Mouse (Mus musculus) limb, embryonic 15.5 days (tissue): ENCODE data around the gene Klk7. TPM values are rescaled to one million over a fixed set of nuclear protein-coding genes. Genes with fewer than 3 reads are reported as not detected.
A peak's percentile ranks its signal among the peaks of the same experiment; 100 is the strongest.

Experiments
- ATAC-seq: fragments of 200-750 bp; cut with Nextera tagmentation; 2 replicates; pipeline ENCODE4 v1.8.0; 2017; ENCODE audit warnings: low read depth, moderate TSS enrichment; ENCODE audit not compliant: insufficient number of reproducible peaks, low FRiP score, low TSS enrichment
- H3K27ac ChIP-seq: fragments of 300-500 bp; sonication (generic); 2 replicates; pipeline ENCODE4 v1.5.1; 2015; ENCODE audit warnings: moderate library complexity, mild to moderate bottlenecking, inconsistent platforms
- H3K27me3 ChIP-seq: fragments of 300-500 bp; sonication (generic); 2 replicates; pipeline ENCODE4 v1.6.1; 2015; ENCODE audit warnings: inconsistent platforms
- H3K36me3 ChIP-seq: fragments of 300-500 bp; sonication (generic); 2 replicates; pipeline ENCODE4 v1.6.1; 2015; ENCODE audit warnings: inconsistent platforms
- H3K4me1 ChIP-seq: fragments of 300-500 bp; sonication (generic); 2 replicates; pipeline ENCODE4 v1.6.1; 2015; ENCODE audit warnings: inconsistent platforms
- H3K4me2 ChIP-seq: fragments of 300-500 bp; sonication (generic); 2 replicates; pipeline ENCODE4 v1.6.1; 2015; ENCODE audit warnings: mild to moderate bottlenecking, inconsistent platforms
- H3K4me3 ChIP-seq: fragments of 300-500 bp; sonication (generic); 2 replicates; pipeline ENCODE4 v1.5.1; 2015; ENCODE audit warnings: mild to moderate bottlenecking, inconsistent platforms
- H3K9ac ChIP-seq: fragments of 300-500 bp; sonication (generic); 2 replicates; pipeline ENCODE4 v1.6.1; 2015; ENCODE audit warnings: inconsistent platforms
- H3K9me3 ChIP-seq: fragments of 300-500 bp; sonication (generic); 2 replicates; pipeline ENCODE4 v1.6.1; 2016; ENCODE audit warnings: inconsistent platforms
- WGBS: fragments of 180-500 bp; shearing (Covaris S2); methylation state at CpG from one replicate; pipeline ENCODE4 v1.1.7; 2015; 5-methylcytosine and 5-hydroxymethylcytosine counted together
- polyA plus RNA-seq: library from polyadenylated mRNA; unstranded; fragments of >200 nt; fragmentation: Nextera tagmentation; extraction: Ambion mirVana; gene quantifications from 2 replicates; pipeline ENCODE4 v1.2.1, GENCODE M21; 2015

The Klk7 gene
- polyA plus RNA-seq = 6.7 and 13.4 TPM in 2 replicates

DNA sequence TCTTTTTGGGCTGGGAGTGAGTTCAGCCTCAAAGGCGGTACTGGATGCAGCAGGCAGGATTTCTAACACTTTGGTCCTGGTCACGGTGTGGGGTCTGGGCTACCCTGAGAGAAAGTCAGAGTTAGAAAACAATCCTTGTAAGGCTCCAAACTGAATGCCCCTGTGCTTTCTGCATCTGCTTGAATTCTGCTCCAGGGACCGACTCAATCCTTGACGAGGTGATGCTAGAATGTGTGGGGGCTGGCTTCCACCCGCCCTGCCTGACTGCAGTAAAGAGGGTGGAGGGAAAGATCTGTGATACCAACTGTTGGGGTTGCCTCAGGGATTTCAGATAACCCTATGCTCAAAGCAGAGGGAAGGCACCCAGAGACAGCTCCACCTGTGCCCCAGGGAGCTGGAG lies at the start of gene Klk7:
Klk7 (plus strand) TSS at position 301 of the 400 bp plus-strand sequence.
- H3K9ac ChIP-seq = no peak within 1 kb of the TSS
- no peak within 1 kb of the TSS for H3K4me3 ChIP-seq
- no peaks in the 10 kb centered on the region for H3K36me3 ChIP-seq
- no peak within 1 kb of the TSS for H3K27ac ChIP-seq
- no peaks in the 10 kb centered on the region; the same call in 1 of the 2 replicates for H3K27me3 ChIP-seq
- no peaks in the 10 kb centered on the region for H3K9me3 ChIP-seq
- no peaks in the 10 kb centered on the region for H3K4me1 ChIP-seq
- no peak for ATAC-seq
- 31% methylated on average over 5 of the region's 5 CpGs for WGBS
- H3K4me2 ChIP-seq = no peak within 1 kb of the TSS

DNA sequence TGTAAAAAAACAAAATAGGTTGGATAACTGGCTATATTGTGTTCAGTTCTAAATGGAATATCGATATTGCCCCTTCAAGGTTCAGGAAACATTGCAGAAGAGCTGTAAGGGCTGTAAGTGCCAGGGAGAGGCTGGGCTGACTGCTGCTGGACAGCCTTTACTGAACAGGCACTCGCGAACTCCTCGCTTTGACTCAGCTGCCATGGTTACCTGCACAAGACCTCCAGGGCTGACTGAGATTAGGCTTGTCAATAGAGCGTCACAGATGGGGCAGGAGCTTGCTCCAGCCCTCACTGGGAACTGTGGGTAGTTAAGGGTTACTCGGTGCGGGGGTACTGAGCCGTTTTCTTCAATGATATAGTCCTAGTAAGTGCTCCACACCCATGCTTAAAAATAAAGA lies 44.6 kb upstream of the Klk7 start:
- H3K4me3 ChIP-seq = no peak overlapping the region
- H3K4me1 ChIP-seq = no peaks in the 10 kb centered on the region

DNA sequence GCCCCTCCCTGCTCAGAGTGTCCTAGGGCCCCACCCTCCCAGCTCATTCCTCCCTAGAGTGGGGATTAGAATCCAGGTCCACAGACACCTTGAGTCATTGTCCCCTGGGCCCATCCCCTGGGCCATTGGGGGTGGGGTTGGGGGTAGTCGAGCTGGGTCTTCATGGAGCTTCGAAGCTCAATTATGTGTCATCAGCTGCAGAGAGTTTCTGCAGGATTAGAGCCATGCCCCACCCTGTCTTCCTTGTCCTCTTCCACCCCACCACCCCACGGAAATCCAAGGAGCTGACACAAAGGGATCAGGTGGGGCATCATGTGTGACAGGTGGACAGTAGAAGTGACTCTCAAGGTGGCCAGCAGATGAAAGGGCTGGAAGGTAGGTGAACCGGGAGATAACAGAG lies 42.5 kb upstream of the Klk7 start, which contains the start of gene Klk12:
Klk12 (plus strand) TSS at position 301 of the 400 bp plus-strand sequence.
- ATAC-seq = no peak
- 80% methylated on average over 4 of the region's 4 CpGs for WGBS

More for the DNA sequence above, 44.6 kb upstream of the Klk7 start:
- 54% methylated on average over 8 of the region's 8 CpGs for WGBS
- Histone ChIP-seq H3K27me3 (no peaks in the 10 kb centered on the region), H3K27ac (no peak overlapping the region), H3K36me3 (no peaks in the 10 kb centered on the region), H3K9ac (no peak overlapping the region), H3K4me2 (no peak overlapping the region), H3K9me3 (no peaks in the 10 kb centered on the region)
- ATAC-seq = no peak

DNA sequence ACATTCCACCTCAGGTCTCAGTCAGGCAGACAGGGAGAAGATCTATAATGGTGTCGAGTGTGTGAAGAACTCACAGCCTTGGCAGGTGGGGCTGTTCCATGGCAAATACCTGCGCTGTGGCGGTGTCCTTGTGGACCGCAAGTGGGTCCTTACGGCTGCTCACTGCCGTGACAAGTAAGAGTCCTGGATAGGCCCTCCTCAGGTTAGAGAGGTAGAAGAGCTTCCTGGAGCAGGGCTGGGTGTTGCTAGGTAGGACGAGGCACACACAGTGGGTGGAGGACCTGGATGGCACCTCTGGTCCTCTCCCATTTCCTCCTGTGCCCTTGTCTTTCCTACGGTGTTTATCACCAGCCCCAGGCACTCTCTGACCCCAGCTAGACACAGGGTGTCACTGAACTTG lies 41.5 kb upstream of the Klk7 start:
- no peak overlapping the region for H3K4me2 ChIP-seq
- no peak for ATAC-seq
- H3K27me3 ChIP-seq = no peaks in the 10 kb centered on the region
- whole genome bisulfite sequencing = 89% methylated on average over 8 of the region's 8 CpGs
- H3K9me3 ChIP-seq = no peaks in the 10 kb centered on the region
- H3K9ac ChIP-seq = no peak overlapping the region
- H3K4me1 ChIP-seq = 0 out of 2 replicates have a peak, but pooled peaks cover 2% of the 10 kb centered on the region
- H3K36me3 ChIP-seq = no peaks in the 10 kb centered on the region
- no peak overlapping the region for H3K27ac ChIP-seq
- no peak overlapping the region for H3K4me3 ChIP-seq

More for the DNA sequence above, 42.5 kb upstream of the Klk7 start, which contains the start of gene Klk12:
- Histone ChIP-seq H3K4me2 (no peak within 1 kb of the TSS), H3K36me3 (no peaks in the 10 kb centered on the region), H3K4me1 (no peaks in the 10 kb centered on the region), H3K27me3 (no peaks in the 10 kb centered on the region), H3K4me3 (no peak within 1 kb of the TSS), H3K27ac (no peak within 1 kb of the TSS), H3K9me3 (no peaks in the 10 kb centered on the region), H3K9ac (no peak within 1 kb of the TSS)

DNA sequence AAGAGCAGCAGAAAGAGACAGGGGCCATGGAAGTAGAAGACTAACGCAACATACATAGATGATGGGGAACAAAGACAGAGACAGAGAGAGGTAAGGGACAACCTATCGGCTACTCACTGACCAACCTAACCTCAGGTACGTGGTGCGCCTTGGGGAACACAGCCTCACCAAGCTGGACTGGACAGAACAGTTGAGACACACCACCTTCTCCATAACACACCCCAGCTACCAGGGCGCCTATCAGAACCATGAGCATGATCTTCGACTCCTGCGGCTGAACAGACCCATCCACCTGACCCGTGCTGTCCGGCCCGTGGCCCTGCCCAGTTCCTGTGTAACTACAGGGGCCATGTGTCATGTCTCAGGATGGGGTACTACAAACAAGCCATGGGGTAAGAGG lies 40.4 kb upstream of the Klk7 start:
- 91% methylated on average over 10 of the region's 10 CpGs for WGBS

DNA sequence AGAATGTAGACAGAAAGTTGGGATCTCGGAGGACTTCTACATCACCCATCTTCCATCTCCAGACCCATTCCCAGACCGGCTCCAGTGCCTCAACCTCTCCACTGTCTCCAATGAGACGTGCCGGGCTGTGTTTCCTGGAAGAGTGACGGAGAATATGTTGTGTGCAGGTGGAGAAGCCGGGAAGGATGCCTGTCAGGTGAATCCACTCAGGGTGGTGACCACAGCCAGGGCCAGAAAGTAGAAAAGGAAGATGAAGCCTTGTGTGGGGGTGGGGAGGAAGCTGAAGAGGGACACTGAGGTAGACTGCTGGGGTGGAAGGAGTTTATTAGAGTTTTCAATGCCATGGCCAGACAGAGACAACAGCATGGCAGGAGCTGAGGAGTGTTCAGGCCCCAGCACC lies 39.2 kb upstream of the Klk7 start:
- Histone ChIP-seq H3K36me3 (no peaks in the 10 kb centered on the region), H3K4me3 (no peak overlapping the region), H3K9ac (no peak overlapping the region), H3K27ac (no peak overlapping the region), H3K4me2 (no peak overlapping the region), H3K27me3 (no peaks in the 10 kb centered on the region), H3K9me3 (no peaks in the 10 kb centered on the region), H3K4me1 (0 out of 2 replicates have a peak, but pooled peaks cover 5% of the 10 kb centered on the region)
- no peak for ATAC-seq
- 91% methylated on average over 6 of the region's 6 CpGs for WGBS

More for the DNA sequence above, 40.4 kb upstream of the Klk7 start:
- Histone ChIP-seq H3K4me3 (no peak overlapping the region), H3K4me1 (0 out of 2 replicates have a peak, but pooled peaks cover 5% of the 10 kb centered on the region), H3K36me3 (no peaks in the 10 kb centered on the region), H3K4me2 (no peak overlapping the region), H3K9ac (no peak overlapping the region), H3K9me3 (no peaks in the 10 kb centered on the region), H3K27ac (no peak overlapping the region), H3K27me3 (no peaks in the 10 kb centered on the region)
- no peak for ATAC-seq

DNA sequence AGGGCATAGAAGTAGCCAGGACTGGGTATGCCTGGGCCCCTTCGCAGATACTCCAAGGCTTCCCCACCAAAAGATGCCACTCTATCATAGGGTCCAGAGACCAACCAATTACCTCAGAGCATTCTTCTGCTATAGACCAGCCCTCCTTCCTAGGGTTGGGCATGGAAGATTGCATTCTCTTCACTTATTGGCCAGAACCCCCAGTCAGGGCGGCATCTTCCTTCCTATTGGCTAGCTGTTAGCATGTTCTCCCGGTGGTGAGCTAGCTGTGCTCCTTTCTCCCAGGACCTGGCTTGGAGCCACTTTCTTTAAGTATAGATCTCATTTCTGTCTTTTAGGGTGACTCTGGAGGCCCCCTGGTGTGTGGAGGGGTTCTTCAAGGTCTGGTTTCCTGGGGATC lies 38.2 kb upstream of the Klk7 start:
- H3K27me3 ChIP-seq = no peaks in the 10 kb centered on the region
- H3K4me2 ChIP-seq = no peak overlapping the region
- no peaks in the 10 kb centered on the region for H3K9me3 ChIP-seq
- no peak for ATAC-seq
- no peaks in the 10 kb centered on the region for H3K36me3 ChIP-seq
- H3K4me1 ChIP-seq = 0 out of 2 replicates have a peak, but pooled peaks cover 5% of the 10 kb centered on the region
- H3K4me3 ChIP-seq = no peak overlapping the region
- 80% methylated on average over 3 of the region's 3 CpGs for WGBS
- no peak overlapping the region for H3K27ac ChIP-seq
- no peak overlapping the region for H3K9ac ChIP-seq

DNA sequence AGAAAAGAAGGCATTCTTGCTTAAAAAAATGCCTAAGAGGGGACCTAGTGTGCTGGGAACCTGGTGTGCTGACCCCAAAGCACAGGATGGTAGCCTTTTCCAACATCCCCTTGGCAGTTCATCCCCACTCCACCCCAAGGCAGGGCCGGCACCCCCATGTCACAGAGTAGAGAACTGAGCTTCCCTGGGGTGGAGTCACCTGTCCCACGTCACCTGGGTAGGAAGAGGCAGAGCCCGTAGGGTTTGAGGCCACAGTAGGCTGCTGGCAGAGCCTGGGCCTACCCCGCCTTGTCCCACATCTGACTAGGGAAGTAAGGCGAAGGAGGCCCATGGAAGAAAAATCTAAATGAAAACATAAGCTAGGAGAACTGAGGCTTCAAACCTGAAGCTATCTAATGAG lies 36.7 kb upstream of the Klk7 start, which contains the start of gene Klk11:
Klk11 (plus strand) TSS at position 241 of the 400 bp plus-strand sequence.
- no peak for ATAC-seq
- Histone ChIP-seq H3K9ac (no peak within 1 kb of the TSS), H3K27ac (peak within 1 kb of the TSS; percentile 61), H3K36me3 (no peaks in the 10 kb centered on the region), H3K27me3 (no peaks in the 10 kb centered on the region), H3K9me3 (no peaks in the 10 kb centered on the region), H3K4me1 (0 out of 2 replicates have a peak, but pooled peaks cover 5% of the 10 kb centered on the region), H3K4me3 (no peak within 1 kb of the TSS), H3K4me2 (no peak within 1 kb of the TSS)
- WGBS = 83% methylated on average over 5 of the region's 5 CpGs

DNA sequence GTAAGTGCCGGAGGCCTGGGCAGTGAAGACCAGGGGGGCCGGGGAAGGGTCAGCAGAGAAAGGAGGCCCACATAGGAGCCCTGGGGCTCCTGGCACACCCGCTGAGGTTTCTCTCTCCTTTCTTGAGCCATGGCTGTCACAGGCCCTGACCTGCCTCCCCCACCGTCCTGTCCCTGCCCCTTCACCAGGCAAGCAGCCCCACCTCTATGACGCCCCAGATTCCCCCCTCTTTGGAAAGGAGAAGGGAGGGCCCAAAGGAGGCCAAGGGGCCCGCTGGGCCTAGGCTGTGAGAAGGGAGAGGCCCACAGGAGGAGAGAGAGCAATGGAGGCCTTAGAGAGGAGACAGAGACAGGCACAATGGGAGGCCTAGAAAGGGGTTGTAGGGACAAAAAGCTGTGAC lies 36.3 kb upstream of the Klk7 start:
- no peak overlapping the region for H3K4me3 ChIP-seq
- no peak overlapping the region for H3K9ac ChIP-seq
- no peak overlapping the region for H3K4me2 ChIP-seq
- H3K9me3 ChIP-seq = no peaks in the 10 kb centered on the region
- peak overlapping the region; percentile 61 for H3K27ac ChIP-seq
- 0 out of 2 replicates have a peak, but pooled peaks cover 5% of the 10 kb centered on the region for H3K4me1 ChIP-seq
- H3K27me3 ChIP-seq = no peaks in the 10 kb centered on the region
- no peaks in the 10 kb centered on the region for H3K36me3 ChIP-seq
- ATAC-seq = no peak
- WGBS = 49% methylated on average over 6 of the region's 6 CpGs

DNA sequence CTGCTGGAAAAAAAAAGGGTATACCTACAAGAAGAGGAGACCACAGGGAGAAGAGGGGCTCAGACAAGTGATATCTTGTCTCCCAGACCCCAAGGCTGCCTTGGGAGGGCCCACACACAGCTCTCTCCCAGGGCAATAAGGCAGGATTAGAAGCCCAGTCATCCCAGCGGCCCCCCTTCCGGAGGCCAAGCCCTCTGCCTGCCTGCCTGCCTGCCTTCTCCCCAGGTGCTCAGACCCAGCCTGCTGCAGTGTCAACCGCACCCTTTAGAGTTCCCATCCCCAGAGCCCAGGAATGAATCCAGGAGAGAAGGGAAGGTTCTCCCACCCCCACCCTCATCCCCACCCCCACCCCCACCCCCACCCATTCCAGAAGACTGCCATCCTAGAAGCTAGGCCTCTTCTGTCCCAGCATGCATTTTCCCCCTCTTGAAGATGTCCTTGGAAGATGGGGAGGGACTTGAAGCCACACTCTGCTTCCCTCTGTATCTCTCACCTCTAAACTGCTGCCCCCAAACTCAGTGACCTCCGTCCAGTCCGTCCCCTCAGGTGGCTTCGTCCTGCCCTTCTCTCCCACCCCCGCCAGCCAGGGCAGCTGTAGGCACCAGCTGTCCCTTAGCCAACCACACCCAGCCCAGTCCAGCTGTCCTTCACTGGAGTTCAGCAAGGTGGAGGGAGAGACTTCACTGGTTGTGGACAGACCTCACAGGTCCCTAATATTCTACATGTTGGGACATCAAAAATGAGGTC lies 35.6 kb upstream of the Klk7 start:
- Histone ChIP-seq H3K36me3 (no peaks in the 10 kb centered on the region), H3K4me1 (0 out of 2 replicates have a peak, but pooled peaks cover 5% of the 10 kb centered on the region), H3K9me3 (no peaks in the 10 kb centered on the region), H3K4me3 (no peak overlapping the region), H3K4me2 (no peak overlapping the region), H3K27me3 (no peaks in the 10 kb centered on the region), H3K9ac (no peak overlapping the region), H3K27ac (peak overlapping the region; percentile 61; the same call in 1 of the 2 replicates)
- 46% methylated on average over 7 of the region's 7 CpGs for WGBS
- ATAC-seq = no peak; the same call in 1 of the 2 replicates

DNA sequence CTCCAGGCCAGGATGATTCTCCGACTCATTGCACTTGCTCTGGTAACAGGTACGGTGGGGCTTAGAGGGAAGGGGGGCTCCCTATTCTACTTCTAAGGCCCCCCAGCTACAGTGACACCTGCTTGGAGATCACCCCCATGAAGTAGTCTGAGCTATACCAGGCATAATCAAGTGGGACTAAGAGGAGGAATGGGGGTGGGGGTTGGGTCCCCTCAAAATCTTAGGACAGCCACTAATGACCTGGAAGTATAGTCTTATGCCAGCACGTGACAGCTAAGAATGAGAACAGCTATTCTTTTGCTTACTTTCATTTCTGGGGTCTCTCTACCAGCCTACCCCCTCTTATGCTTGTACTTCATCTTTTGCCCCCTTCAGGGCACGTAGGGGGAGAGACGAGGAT lies 34.6 kb upstream of the Klk7 start:
- Histone ChIP-seq H3K4me3 (no peak overlapping the region), H3K27me3 (no peaks in the 10 kb centered on the region), H3K9me3 (no peaks in the 10 kb centered on the region), H3K9ac (no peak overlapping the region), H3K4me2 (no peak overlapping the region), H3K27ac (no peak overlapping the region), H3K36me3 (no peaks in the 10 kb centered on the region), H3K4me1 (peaks cover 10% of the 10 kb centered on the region; the same call in 1 of the 2 replicates)
- WGBS = 70% methylated on average over 5 of the region's 5 CpGs
- no peak for ATAC-seq

DNA sequence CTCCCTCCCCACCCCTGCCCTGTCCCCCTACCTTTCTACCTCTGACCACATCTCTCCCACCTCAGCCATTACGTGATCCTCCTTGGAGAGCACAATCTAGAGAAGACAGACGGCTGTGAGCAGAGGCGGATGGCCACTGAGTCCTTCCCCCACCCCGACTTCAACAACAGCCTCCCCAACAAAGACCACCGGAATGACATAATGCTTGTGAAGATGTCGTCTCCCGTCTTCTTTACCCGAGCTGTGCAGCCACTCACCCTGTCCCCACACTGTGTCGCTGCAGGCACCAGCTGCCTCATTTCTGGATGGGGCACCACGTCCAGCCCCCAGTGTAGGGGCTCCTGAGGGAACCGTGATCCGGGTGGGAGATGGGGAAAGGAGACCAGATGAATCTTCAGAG lies 33.7 kb upstream of the Klk7 start:
- no peak overlapping the region for H3K4me2 ChIP-seq
- ATAC-seq = no peak
- no peak overlapping the region for H3K27ac ChIP-seq
- no peak overlapping the region for H3K9ac ChIP-seq
- H3K4me1 ChIP-seq = peaks cover 13% of the 10 kb centered on the region; the same call in 1 of the 2 replicates
- WGBS = 85% methylated on average over 12 of the region's 12 CpGs
- no peaks in the 10 kb centered on the region for H3K27me3 ChIP-seq
- no peaks in the 10 kb centered on the region for H3K9me3 ChIP-seq
- H3K36me3 ChIP-seq = no peaks in the 10 kb centered on the region
- no peak overlapping the region for H3K4me3 ChIP-seq
